Mouse (Mus musculus) ES-Bruce4 (cell line): Measurements from ENCODE around the gene Dgkq. TPM values are rescaled to one million over a fixed set of nuclear protein-coding genes. Genes with fewer than 3 reads are reported as not detected.

ENCODE experiments used
- H3K27ac ChIP-seq: 2 replicates; pipeline ENCODE4 v1.5.1; 2012; ENCODE audit warnings: low read length, inconsistent platforms; ENCODE audit not compliant: insufficient read depth
- H3K27me3 ChIP-seq: 2 replicates; pipeline ENCODE4 v1.6.1; 2012; ENCODE audit warnings: mild to moderate bottlenecking, low read length, inconsistent platforms; ENCODE audit not compliant: control insufficient read depth, poor library complexity, insufficient read depth, severe bottlenecking
- H3K36me3 ChIP-seq: 2 replicates; pipeline ENCODE4 v1.6.1; 2012; ENCODE audit warnings: inconsistent platforms, mild to moderate bottlenecking, low read length, moderate library complexity; ENCODE audit not compliant: control insufficient read depth, poor library complexity, insufficient read depth, severe bottlenecking
- H3K4me1 ChIP-seq: one replicate; pipeline ENCODE4 v1.8.1; 2011; ENCODE audit warnings: low read length; ENCODE audit not compliant: control insufficient read depth, insufficient read depth
- H3K4me3 ChIP-seq: 2 replicates; pipeline ENCODE4 v1.5.1; 2011; ENCODE audit warnings: low read depth, mild to moderate bottlenecking, low read length
- H3K9ac ChIP-seq: 2 replicates; pipeline ENCODE4 v1.6.1; 2012; ENCODE audit warnings: low read depth, mild to moderate bottlenecking, inconsistent platforms; ENCODE audit not compliant: poor library complexity, severe bottlenecking
- H3K9me3 ChIP-seq: replicated peaks from 2 replicates; pipeline ENCODE4 v1.6.1; 2012; ENCODE audit warnings: mild to moderate bottlenecking, low read length, inconsistent platforms; ENCODE audit not compliant: control insufficient read depth, poor library complexity, insufficient read depth, severe bottlenecking
- CTCF ChIP-seq: IDR thresholded peaks from one replicate; pipeline ENCODE4 v1.8.1; 2011; ENCODE audit warnings: low read depth, low read length
- EP300 ChIP-seq: IDR thresholded peaks from 2 replicates; pipeline ENCODE4 v1.6.1; 2011; ENCODE audit warnings: low read depth, low read length; ENCODE audit not compliant: insufficient read depth
- POLR2A ChIP-seq: IDR thresholded peaks from one replicate; pipeline ENCODE4 v1.8.1; 2011; ENCODE audit warnings: low read length; ENCODE audit not compliant: insufficient read depth
- polyA plus RNA-seq: library from polyadenylated mRNA; stranded (reverse); fragments of >200 nt; gene quantifications from 2 replicates; pipeline ENCODE4 v1.2.4, GENCODE M21; 2011; ENCODE audit warnings: low read depth; ENCODE audit not compliant: missing spikeins, insufficient read depth, insufficient read length

Dgkq gene
- polyA plus RNA-seq, 1 experiment, result 6.5 TPM

- Histone ChIP-seq H3K27me3 (no peaks in the 10 kb centered on the region), H3K36me3 (peaks cover 62% of the 10 kb centered on the region)
Measured at GRCm38 (mm10) chr5:108610426-108610825, 59.0 kb downstream of the Dgkq start.

GRCm38 (mm10) chr5:108602537-108602936, 66.9 kb downstream of the Dgkq start:
- no peak overlapping the region for H3K27ac ChIP-seq
- no peak overlapping the region for H3K4me3 ChIP-seq
- H3K4me1 ChIP-seq, result no peaks in the 10 kb centered on the region
- peaks cover 65% of the 10 kb centered on the region for H3K36me3 ChIP-seq
- no peaks in the 10 kb centered on the region for H3K27me3 ChIP-seq
- H3K9me3 ChIP-seq, result no peaks in the 10 kb centered on the region
- TF ChIP-seq CTCF (no peak), EP300 (no peak), POLR2A (no peak)
- H3K9ac ChIP-seq, result no peak overlapping the region

More at GRCm38 (mm10) chr5:108610426-108610825, 59.0 kb downstream of the Dgkq start:
- Histone ChIP-seq H3K9me3 (no peaks in the 10 kb centered on the region), H3K4me1 (no peaks in the 10 kb centered on the region), H3K4me3 (no peak overlapping the region), H3K27ac (no peak overlapping the region), H3K9ac (no peak overlapping the region)
- TF ChIP-seq CTCF (no peak), POLR2A (no peak), EP300 (no peak)

GRCm38 (mm10) chr5:108599923-108600322, 69.5 kb downstream of the Dgkq start:
- H3K4me1 ChIP-seq, result no peaks in the 10 kb centered on the region
- H3K9ac ChIP-seq, result no peak overlapping the region
- H3K27ac ChIP-seq, result no peak overlapping the region
- H3K36me3 ChIP-seq, result peaks cover 66% of the 10 kb centered on the region
- no peak for TF ChIP-seq EP300
- TF ChIP-seq POLR2A, result no peak
- TF ChIP-seq CTCF, result no peak
- no peaks in the 10 kb centered on the region for H3K9me3 ChIP-seq
- no peak overlapping the region for H3K4me3 ChIP-seq
- H3K27me3 ChIP-seq, result no peaks in the 10 kb centered on the region

Other genes starting within 250 kb of the Dgkq start
- gene Atp5k, start 235.2 kb downstream of the Dgkq start, polyA plus RNA-seq, result 233 and 261 TPM in 2 replicates
- gene Mfsd7a, start 220.8 kb downstream of the Dgkq start, polyA plus RNA-seq, result 0.62 and 0.63 TPM in 2 replicates
- 104 and 111 TPM in 2 replicates for gene Pcgf3, start 208.4 kb downstream of the Dgkq start, polyA plus RNA-seq
- gene Cplx1, start 119.6 kb downstream of the Dgkq start, polyA plus RNA-seq, result 1.2 and 1.8 TPM in 2 replicates
- gene Gak, start 39.9 kb downstream of the Dgkq start, polyA plus RNA-seq, result 55.0 and 63.0 TPM in 2 replicates
- 16.1 and 19.7 TPM in 2 replicates for gene Tmem175, start 39.9 kb downstream of the Dgkq start, polyA plus RNA-seq
- gene Idua, start 9.3 kb downstream of the Dgkq start, polyA plus RNA-seq, result 13.8 and 17.4 TPM in 2 replicates
- gene Slc26a1, start 5.9 kb upstream of the Dgkq start, polyA plus RNA-seq, result not detected in 2 replicates
- gene Fgfrl1, start 22.7 kb upstream of the Dgkq start, polyA plus RNA-seq, result 8.9 and 13.2 TPM in 2 replicates
- not detected in 2 replicates for gene Rnf212, start 105.3 kb upstream of the Dgkq start, polyA plus RNA-seq
- not detected in 2 replicates for gene Tmed11, start 125.7 kb upstream of the Dgkq start, polyA plus RNA-seq
- not detected in 2 replicates for gene Vmn2r8, start 139.2 kb upstream of the Dgkq start, polyA plus RNA-seq
- not detected in 2 replicates for gene Vmn2r9, start 182.9 kb upstream of the Dgkq start, polyA plus RNA-seq